Mouse (Mus musculus): ENCODE data around the gene Atl3.
"Not testable (repeated sequence)": the region's sequence is repeated elsewhere in the genome, so short reads cannot be mapped to it uniquely, and the experiment has no call there.

Atl3 gene

GRCm38 (mm10) chr19:7493352-7494186 is at the start of gene Atl3:
Gene Atl3 (plus strand): TSS chr19:7494040.
- DNase-seq, result peak; percentile 16

GRCm38 (mm10) chr19:7445105-7445504 is 48.7 kb upstream of the Atl3 start:
- no peak for DNase-seq

- peak; percentile 44 for DNase-seq
These were observed 48.2 kb upstream of the Atl3 start for GRCm38 (mm10) chr19:7445596-7445995.

- DNase-seq, result no peak
These were observed 37.0 kb upstream of the Atl3 start for GRCm38 (mm10) chr19:7456803-7457202.

GRCm38 (mm10) chr19:7458901-7459300 is 34.9 kb upstream of the Atl3 start:
- DNase-seq, result no peak

GRCm38 (mm10) chr19:7459370-7459769 is 34.5 kb upstream of the Atl3 start:
- no peak for DNase-seq

- DNase-seq, result no peak
These were observed 25.9 kb upstream of the Atl3 start for GRCm38 (mm10) chr19:7467915-7468314.

- peak; percentile 21 for DNase-seq
These were observed 23.2 kb upstream of the Atl3 start for GRCm38 (mm10) chr19:7470643-7471042.

GRCm38 (mm10) chr19:7479751-7480248 is 14.0 kb upstream of the Atl3 start:
- no peak for DNase-seq

GRCm38 (mm10) chr19:7481541-7482265 is 12.1 kb upstream of the Atl3 start:
- peak; percentile 75 for DNase-seq

GRCm38 (mm10) chr19:7482266-7482598 is 11.6 kb upstream of the Atl3 start:
- no peak for DNase-seq

GRCm38 (mm10) chr19:7482599-7483511 is 11.0 kb upstream of the Atl3 start, which contains the start of gene Rtn3:
Gene Rtn3 (minus strand): TSS chr19:7483281.
- peak; percentile 97 for DNase-seq

GRCm38 (mm10) chr19:7483512-7483882 is 10.3 kb upstream of the Atl3 start:
- peak; percentile 60 for DNase-seq

- no peak for DNase-seq
These were observed 9.8 kb upstream of the Atl3 start for GRCm38 (mm10) chr19:7484076-7484475.

- DNase-seq, result no peak
These were observed 6.2 kb upstream of the Atl3 start for GRCm38 (mm10) chr19:7487680-7488079.

GRCm38 (mm10) chr19:7491960-7492359 is 1.9 kb upstream of the Atl3 start:
- no peak for DNase-seq

- no peak for DNase-seq
These were observed 1.2 kb upstream of the Atl3 start for GRCm38 (mm10) chr19:7492682-7493081.

- peak; percentile 88 for DNase-seq
These were observed 561 bp downstream of the Atl3 start for GRCm38 (mm10) chr19:7494187-7495015.

GRCm38 (mm10) chr19:7495221-7496038 is 1.6 kb downstream of the Atl3 start:
- DNase-seq, result peak; percentile 14

- DNase-seq, result not testable (repeated sequence)
These were observed 2.2 kb downstream of the Atl3 start for GRCm38 (mm10) chr19:7496070-7496469.

GRCm38 (mm10) chr19:7498816-7499215 is 5.0 kb downstream of the Atl3 start:
- no peak for DNase-seq
